Mouse (Mus musculus): ENCODE results near the gene Dnajc25. TPM values are rescaled to one million over a fixed set of nuclear protein-coding genes. Genes with fewer than 3 reads are reported as not detected.

Gene Dnajc25
- polyA plus RNA-seq, 1 experiment from 2014 or later, result 5.9 TPM

DNA sequence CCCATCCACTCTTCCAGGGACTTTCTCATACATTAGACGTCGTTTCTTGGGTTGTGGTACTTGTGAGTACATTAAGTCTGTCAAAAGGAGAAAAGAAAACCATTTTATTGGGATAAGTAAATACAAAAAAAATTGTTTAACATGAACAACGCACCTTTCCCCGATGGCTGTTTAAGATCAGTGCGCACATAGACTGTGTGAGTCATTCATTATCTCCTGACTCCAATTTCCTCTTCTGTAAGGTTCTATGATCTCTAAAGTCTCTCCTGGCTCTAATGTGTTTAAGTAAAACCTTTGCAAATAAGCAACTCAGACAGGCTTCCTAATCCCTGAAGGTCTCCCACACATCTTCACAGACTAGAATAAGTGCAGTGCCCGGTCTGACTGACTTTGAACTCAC, 49.0 kb downstream of the Dnajc25 start:
- Histone ChIP-seq H3K9me3 (no peaks in the 10 kb centered on the region), H3K27ac (no peak overlapping the region), H3K27me3 (ENCODE audit: insufficient read depth, poor library complexity, severe bottlenecking) (no peaks in the 10 kb centered on the region), H3K4me3 (no peak overlapping the region), H3K36me3 (peaks cover 16% of the 10 kb centered on the region; the same call in 1 of the 2 replicates), H3K4me1 (replicated peaks) (peaks cover 6% of the 10 kb centered on the region)
- 92% methylated on average over 6 of the region's 6 CpGs for WGBS
- no peak for DNase-seq (ENCODE audit: low spot score)

GRCm38 (mm10) chr4:59047222-59047621, 52.4 kb downstream of the Dnajc25 start:
- Histone ChIP-seq H3K36me3 (no peaks in the 10 kb centered on the region), H3K9me3 (no peaks in the 10 kb centered on the region), H3K27ac (no peak overlapping the region), H3K27me3 (ENCODE audit: insufficient read depth, poor library complexity, severe bottlenecking) (no peaks in the 10 kb centered on the region), H3K4me3 (no peak overlapping the region), H3K4me1 (replicated peaks) (peaks cover 6% of the 10 kb centered on the region)
- DNase-seq (ENCODE audit: low spot score), result no peak
- WGBS, result 24% methylated on average over 3 of the region's 3 CpGs

DNA sequence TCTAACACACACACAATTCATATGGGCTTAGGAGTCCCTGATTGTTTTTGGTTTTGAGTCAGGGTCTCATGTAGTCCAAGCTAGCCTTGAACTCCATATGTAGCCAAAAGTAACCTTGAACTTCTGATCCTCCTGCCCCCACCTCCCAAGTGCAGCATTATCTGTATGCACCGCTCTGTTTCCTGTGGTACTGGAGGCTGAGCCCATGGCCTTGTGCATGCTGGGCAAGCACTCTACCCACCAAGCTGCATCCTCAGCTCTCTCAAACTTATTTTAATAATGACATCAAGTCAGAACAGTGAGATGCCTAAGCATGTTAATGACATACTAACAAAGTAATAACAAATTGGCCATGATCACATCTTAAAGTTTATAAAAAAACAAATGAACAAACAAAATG, 56.2 kb downstream of the Dnajc25 start:
- 98% methylated on average over 1 of the region's 1 CpGs for WGBS
- Histone ChIP-seq H3K36me3 (no peaks in the 10 kb centered on the region), H3K9me3 (no peaks in the 10 kb centered on the region), H3K27me3 (ENCODE audit: insufficient read depth, poor library complexity, severe bottlenecking) (no peaks in the 10 kb centered on the region), H3K4me1 (replicated peaks) (peaks cover 6% of the 10 kb centered on the region), H3K4me3 (no peak overlapping the region), H3K27ac (no peak overlapping the region)
- DNase-seq (ENCODE audit: low spot score), result no peak

DNA sequence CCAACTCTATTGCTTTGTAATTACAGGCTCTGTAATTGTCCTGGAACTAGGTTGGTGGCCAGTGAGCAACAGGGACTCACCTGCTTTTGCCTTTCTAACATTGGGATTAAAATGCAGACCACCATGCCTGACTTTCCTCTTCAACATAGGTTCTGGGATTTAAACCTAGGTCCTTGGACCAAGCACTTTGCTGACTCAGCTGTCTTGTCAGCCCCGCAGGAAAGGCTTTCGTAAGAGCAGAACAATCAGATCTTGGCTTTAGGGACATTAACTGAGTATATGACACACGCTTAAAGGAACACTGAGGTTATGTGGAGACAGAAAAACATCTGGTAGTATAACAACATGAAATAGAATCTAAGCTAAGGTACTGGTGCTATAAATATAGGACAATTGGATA, 63.1 kb downstream of the Dnajc25 start:
- Histone ChIP-seq H3K4me1 (replicated peaks) (no peaks in the 10 kb centered on the region), H3K27ac (no peak overlapping the region), H3K27me3 (ENCODE audit: insufficient read depth, poor library complexity, severe bottlenecking) (no peaks in the 10 kb centered on the region), H3K36me3 (no peaks in the 10 kb centered on the region), H3K9me3 (no peaks in the 10 kb centered on the region), H3K4me3 (no peak overlapping the region)
- DNase-seq (ENCODE audit: low spot score), result no peak
- WGBS, result 88% methylated on average over 3 of the region's 3 CpGs

GRCm38 (mm10) chr4:59062526-59062925, 67.7 kb downstream of the Dnajc25 start:
- Histone ChIP-seq H3K36me3 (no peaks in the 10 kb centered on the region), H3K27me3 (ENCODE audit: insufficient read depth, poor library complexity, severe bottlenecking) (no peaks in the 10 kb centered on the region), H3K9me3 (no peaks in the 10 kb centered on the region), H3K27ac (no peak overlapping the region), H3K4me3 (no peak overlapping the region), H3K4me1 (replicated peaks) (no peaks in the 10 kb centered on the region)
- DNase-seq (ENCODE audit: low spot score), result no peak
- 72% methylated on average over 12 of the region's 12 CpGs for WGBS

GRCm38 (mm10) chr4:59069276-59069675, 74.4 kb downstream of the Dnajc25 start:
- no peaks in the 10 kb centered on the region for H3K36me3 ChIP-seq
- no peak overlapping the region for H3K27ac ChIP-seq
- H3K4me1 ChIP-seq (replicated peaks), result no peaks in the 10 kb centered on the region
- H3K4me3 ChIP-seq, result no peak overlapping the region
- no peaks in the 10 kb centered on the region for H3K9me3 ChIP-seq
- no peak for DNase-seq (ENCODE audit: low spot score)
- H3K27me3 ChIP-seq (ENCODE audit: insufficient read depth, poor library complexity, severe bottlenecking), result no peaks in the 10 kb centered on the region
- WGBS, result 54% methylated on average over 3 of the region's 3 CpGs

Other genes with a start within 250 kb of the Dnajc25 start
- gene Olfr267, start 207.3 kb upstream of the Dnajc25 start, polyA plus RNA-seq (2016; fragmentation: Nextera tagmentation; extraction: Ambion mirVana), result not detected in 2 replicates
- 23.9 and 29.8 TPM in 2 replicates for gene Ecpas, start 82.3 kb upstream of the Dnajc25 start, polyA plus RNA-seq (2016; fragmentation: Nextera tagmentation; extraction: Ambion mirVana)
- gene Zkscan16, start 51.4 kb upstream of the Dnajc25 start, polyA plus RNA-seq (2016; fragmentation: Nextera tagmentation; extraction: Ambion mirVana), result 0.55 and 1.0 TPM in 2 replicates
- 13.5 and 14.8 TPM in 2 replicates for gene Ptgr1, start 7.9 kb upstream of the Dnajc25 start, polyA plus RNA-seq (2016; fragmentation: Nextera tagmentation; extraction: Ambion mirVana)
- 10.5 and 13.3 TPM in 2 replicates for gene Gm20503, start 8.1 kb downstream of the Dnajc25 start, polyA plus RNA-seq (2016; fragmentation: Nextera tagmentation; extraction: Ambion mirVana)
- 66.3 and 77.8 TPM in 2 replicates for gene Gng10, start 40.0 kb downstream of the Dnajc25 start, polyA plus RNA-seq (2016; fragmentation: Nextera tagmentation; extraction: Ambion mirVana)
- gene AI481877, start 143.9 kb downstream of the Dnajc25 start, polyA plus RNA-seq (2016; fragmentation: Nextera tagmentation; extraction: Ambion mirVana), result not detected in 2 replicates
- gene Ugcg, start 194.2 kb downstream of the Dnajc25 start, polyA plus RNA-seq (2016; fragmentation: Nextera tagmentation; extraction: Ambion mirVana), result 9.0 and 10.0 TPM in 2 replicates